Mouse (Mus musculus) MEL (cell line): ENCODE results near the gene Sun5.

Experiments used
- CHD1 ChIP-seq: IDR thresholded peaks from 2 replicates; pipeline ENCODE4 v1.6.1; 2012; ENCODE audit warnings: low read depth, mild to moderate bottlenecking, inconsistent platforms, low read length, improper control_type of control experiment
- CTCF ChIP-seq, 3 experiments: IDR thresholded peaks in 2 of 3; conservative IDR thresholded peaks in 1 of 3; 2 replicates each; pipeline ENCODE4 v1.5.1; 2011 to 2012; ENCODE audit warnings: low read length in 3 of 3, low read depth in 2 of 3, mild to moderate bottlenecking in 2 of 3, improper control_type of control experiment in 1 of 3, inconsistent platforms in 1 of 3, mixed read lengths in 1 of 3, moderate library complexity in 1 of 3; ENCODE audit not compliant: control insufficient read depth in 1 of 3, insufficient read depth in 1 of 3, poor library complexity in 1 of 3, severe bottlenecking in 1 of 3
- EP300 ChIP-seq, 2 experiments: IDR thresholded peaks; 2 replicates each; pipeline ENCODE4 v1.6.1; 2011; ENCODE audit warnings: improper control_type of control experiment in 2 of 2, low read length in 2 of 2, low read depth in 1 of 2, mild to moderate bottlenecking in 1 of 2
- MAFK ChIP-seq: IDR thresholded peaks from 2 replicates; pipeline ENCODE4 v1.6.1; 2011; ENCODE audit warnings: low read depth, mild to moderate bottlenecking, low read length, improper control_type of control experiment, borderline replicate concordance
- MYC ChIP-seq: IDR thresholded peaks from 2 replicates; pipeline ENCODE4 v1.6.1; 2011; ENCODE audit warnings: low read depth, mild to moderate bottlenecking, low read length, improper control_type of control experiment, moderate library complexity
- NRF1 ChIP-seq: IDR thresholded peaks from 2 replicates; pipeline ENCODE4 v1.6.1; 2014; ENCODE audit warnings: low read depth, mild to moderate bottlenecking, inconsistent platforms, low read length, improper control_type of control experiment, moderate library complexity; ENCODE audit not compliant: poor library complexity, insufficient read depth, severe bottlenecking
- POLR2A ChIP-seq, 2 experiments: IDR thresholded peaks; 2 replicates each; pipeline ENCODE4 v1.6.1; 2011 to 2012; ENCODE audit warnings: low read length in 2 of 2, mild to moderate bottlenecking in 2 of 2, control low read depth in 1 of 2, improper control_type of control experiment in 1 of 2, low read depth in 1 of 2, moderate library complexity in 1 of 2; ENCODE audit not compliant: control insufficient read depth in 1 of 2, insufficient read depth in 1 of 2, poor library complexity in 1 of 2
- POLR2AphosphoS2 ChIP-seq: IDR thresholded peaks from 2 replicates; pipeline ENCODE4 v1.6.1; 2011; ENCODE audit warnings: low read length, improper control_type of control experiment
- TAL1 ChIP-seq: IDR thresholded peaks from 2 replicates; pipeline ENCODE4 v1.6.1; 2012; ENCODE audit warnings: mild to moderate bottlenecking, inconsistent platforms, low read length, moderate library complexity, mixed read lengths
- USF1 ChIP-seq: IDR thresholded peaks from 2 replicates; pipeline ENCODE4 v1.6.1; 2014; ENCODE audit warnings: low read depth, mild to moderate bottlenecking, inconsistent platforms, low read length, improper control_type of control experiment, moderate library complexity
- USF2 ChIP-seq, 2 experiments: IDR thresholded peaks; 2 replicates each; pipeline ENCODE4 v1.6.1; 2011 to 2012; ENCODE audit warnings: improper control_type of control experiment in 2 of 2, low read length in 2 of 2, borderline replicate concordance in 1 of 2, inconsistent platforms in 1 of 2, low read depth in 1 of 2, mild to moderate bottlenecking in 1 of 2; ENCODE audit not compliant: insufficient read depth in 1 of 2
- ZC3H11A ChIP-seq: IDR thresholded peaks from 2 replicates; pipeline ENCODE4 v1.6.1; 2012; ENCODE audit warnings: low read depth, mild to moderate bottlenecking, inconsistent platforms, low read length, improper control_type of control experiment
- ZKSCAN1 ChIP-seq: IDR thresholded peaks from 2 replicates; pipeline ENCODE4 v1.6.1; 2012; ENCODE audit warnings: low read depth, mild to moderate bottlenecking, inconsistent platforms, low read length, improper control_type of control experiment, moderate library complexity

DNA sequence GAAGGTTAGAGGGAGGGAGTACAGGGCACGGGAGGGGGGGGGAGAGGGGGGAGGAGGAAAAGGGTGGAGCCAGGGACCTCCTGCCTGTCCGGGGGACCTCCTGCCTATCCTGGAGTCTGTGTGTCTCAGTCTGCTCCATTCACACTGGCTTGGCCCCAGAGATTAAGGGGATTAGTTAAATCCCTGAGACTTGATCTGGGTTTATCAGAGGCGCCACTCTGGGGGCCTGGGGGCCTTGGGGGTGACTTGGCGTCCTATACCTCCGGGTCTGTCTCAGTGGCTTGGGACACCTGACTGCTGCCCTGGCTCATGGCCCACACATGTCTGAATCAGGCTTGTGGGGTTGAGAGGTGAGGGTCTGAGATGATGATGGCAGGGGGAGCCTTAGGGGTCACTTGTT is 17.3 kb downstream of the Sun5 start:
- TF ChIP-seq USF1 (no peak), POLR2A (IDR thresholded peaks at IDR 0.05; ENCODE audit: control insufficient read depth in 1 of 2, insufficient read depth in 1 of 2, low read depth in 1 of 2, low read length in 2 of 2, poor library complexity in 1 of 2) (no peak), CTCF (IDR thresholded peaks at IDR 0.05 in 2 of 3, conservative IDR thresholded peaks at IDR 0.05 in 1 of 3; ENCODE audit: control insufficient read depth in 1 of 3, insufficient read depth in 1 of 3, low read depth in 2 of 3, low read length in 3 of 3, poor library complexity in 1 of 3, severe bottlenecking in 1 of 3) (no peak), MAFK (no peak), POLR2AphosphoS2 (no peak), EP300 (IDR thresholded peaks at IDR 0.05; ENCODE audit: low read depth in 1 of 2, low read length in 2 of 2) (no peak), CHD1 (no peak), NRF1 (no peak), MYC (no peak), ZC3H11A (no peak), TAL1 (no peak), ZKSCAN1 (no peak), USF2 (IDR thresholded peaks at IDR 0.05; ENCODE audit: borderline replicate concordance in 1 of 2, insufficient read depth in 1 of 2, low read depth in 1 of 2, low read length in 2 of 2) (no peak)
